Mouse (Mus musculus) thymus, adult 2 months (tissue): ENCODE measurements at regions not wholly inside any gene's neighbourhood (a gene's known extent, or its start where the extent isn't known, plus 50 kb on each side); places are given as distances from the start of the nearest gene placed in this dataset.

Source experiments
- DNase-seq: peaks from one replicate; pipeline ENCODE4 v3.0.0; 2021
- H3K27ac ChIP-seq: fragments of 200-500 bp; 2 replicates; pipeline ENCODE4 v1.5.1; 2012; ENCODE audit warnings: low read length, control low read depth; ENCODE audit not compliant: control insufficient read depth, insufficient read depth
- H3K27me3 ChIP-seq: fragments of 200-500 bp; 2 replicates; pipeline ENCODE4 v1.6.1; 2012; ENCODE audit warnings: mild to moderate bottlenecking, low read length, moderate library complexity, mixed read lengths; ENCODE audit not compliant: control insufficient read depth, insufficient read depth
- H3K36me3 ChIP-seq: fragments of 200-500 bp; 2 replicates; pipeline ENCODE4 v1.6.1; 2012; ENCODE audit warnings: mild to moderate bottlenecking, low read length, moderate library complexity; ENCODE audit not compliant: control insufficient read depth, insufficient read depth
- H3K4me1 ChIP-seq: fragments of 200-500 bp; replicated peaks from 2 replicates; pipeline ENCODE4 v1.6.1; 2012; ENCODE audit warnings: low read length; ENCODE audit not compliant: control insufficient read depth, insufficient read depth
- H3K4me3 ChIP-seq: fragments of 200-500 bp; 2 replicates; pipeline ENCODE4 v1.5.1; 2012; ENCODE audit warnings: mild to moderate bottlenecking, low read length, control low read depth, moderate library complexity; ENCODE audit not compliant: control insufficient read depth, insufficient read depth
- CTCF ChIP-seq: fragments of 200-500 bp; IDR thresholded peaks from 2 replicates; pipeline ENCODE4 v1.5.1; 2012; ENCODE audit warnings: mild to moderate bottlenecking, control low read depth, low read length, moderate library complexity, borderline replicate concordance; ENCODE audit not compliant: control insufficient read depth, poor library complexity, insufficient read depth; ENCODE audit errors: extremely low read depth
- POLR2A ChIP-seq: fragments of 200-500 bp; IDR thresholded peaks from 2 replicates; pipeline ENCODE4 v1.6.1; 2012; ENCODE audit warnings: mild to moderate bottlenecking, low read length, control low read depth, moderate library complexity; ENCODE audit not compliant: control insufficient read depth, poor library complexity, insufficient read depth; ENCODE audit errors: extremely low read depth
- WGBS: fragments of 180-500 bp; shearing (Covaris S2); methylation state at CpG from one replicate; pipeline ENCODE4 v1.1.7; 2018; 5-methylcytosine and 5-hydroxymethylcytosine counted together

- DNase-seq: no peak
- Histone ChIP-seq H3K4me1 (no peaks in the 10 kb centered on the region), H3K36me3 (no peaks in the 10 kb centered on the region), H3K27me3 (no peaks in the 10 kb centered on the region), H3K4me3 (no peak overlapping the region), H3K27ac (no peak overlapping the region)
- no peak for TF ChIP-seq CTCF
- no peak for TF ChIP-seq POLR2A
- 92% methylated on average over 5 of the region's 5 CpGs for WGBS
These were observed 392.4 kb upstream of the Intu start for GRCm38 (mm10) chr3:40138671-40139070.

- DNase-seq: no peak
- WGBS: 85% methylated on average over 5 of the region's 5 CpGs
- no peak overlapping the region for H3K4me3 ChIP-seq
- H3K27me3 ChIP-seq: no peaks in the 10 kb centered on the region
- no peaks in the 10 kb centered on the region for H3K4me1 ChIP-seq
- no peak overlapping the region for H3K27ac ChIP-seq
- no peak for TF ChIP-seq CTCF
- TF ChIP-seq POLR2A: no peak
- no peaks in the 10 kb centered on the region for H3K36me3 ChIP-seq
These were observed 388.9 kb upstream of the Intu start for GRCm38 (mm10) chr3:40142229-40142628.

GRCm38 (mm10) chr3:40158631-40159030, 372.5 kb upstream of the Intu start:
- DNase-seq: no peak
- no peaks in the 10 kb centered on the region for H3K36me3 ChIP-seq
- H3K4me1 ChIP-seq: no peaks in the 10 kb centered on the region
- H3K27me3 ChIP-seq: no peaks in the 10 kb centered on the region
- no peak overlapping the region for H3K4me3 ChIP-seq
- TF ChIP-seq POLR2A: no peak
- no peak for TF ChIP-seq CTCF
- 93% methylated on average over 6 of the region's 6 CpGs for WGBS
- H3K27ac ChIP-seq: no peak overlapping the region

DNA sequence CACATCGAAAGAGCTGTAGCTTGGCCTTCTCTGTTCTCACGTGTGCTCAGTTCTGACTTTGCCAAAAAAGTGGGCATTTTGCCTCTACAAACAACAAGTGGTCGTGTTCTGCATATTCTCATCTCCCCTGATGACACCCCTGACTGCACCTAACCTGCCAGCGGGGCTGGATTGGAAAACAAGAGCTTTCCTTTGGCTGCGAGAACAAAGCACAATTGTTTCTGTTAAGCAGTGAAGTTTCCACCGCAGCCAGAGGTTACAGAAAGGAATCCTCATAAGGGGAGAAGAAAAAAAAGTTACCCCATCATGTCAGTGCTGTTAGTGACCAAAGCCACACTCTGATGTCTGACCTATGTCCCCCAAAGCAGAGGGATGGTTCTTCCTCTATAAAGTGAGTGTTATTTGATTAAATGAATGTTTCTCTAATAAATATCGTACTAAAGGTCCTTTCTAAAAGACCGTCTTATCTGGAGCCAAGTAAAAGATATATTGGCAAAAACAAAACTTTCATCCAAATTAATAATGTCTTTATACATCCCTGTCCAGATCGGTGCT, 371.4 kb upstream of the Intu start:
- DNase-seq: no peak
- Histone ChIP-seq H3K27me3 (no peaks in the 10 kb centered on the region), H3K4me1 (no peaks in the 10 kb centered on the region), H3K36me3 (no peaks in the 10 kb centered on the region), H3K4me3 (no peak overlapping the region), H3K27ac (no peak overlapping the region)
- 85% methylated on average over 9 of the region's 9 CpGs for WGBS
- TF ChIP-seq CTCF (no peak), POLR2A (no peak)

GRCm38 (mm10) chr3:40164181-40164580, 366.9 kb upstream of the Intu start:
- H3K36me3 ChIP-seq: no peaks in the 10 kb centered on the region
- no peak overlapping the region for H3K4me3 ChIP-seq
- TF ChIP-seq POLR2A (no peak), CTCF (no peak)
- no peaks in the 10 kb centered on the region for H3K4me1 ChIP-seq
- WGBS: 86% methylated on average over 1 of the region's 1 CpGs
- no peak overlapping the region for H3K27ac ChIP-seq
- no peaks in the 10 kb centered on the region for H3K27me3 ChIP-seq
- DNase-seq: no peak

GRCm38 (mm10) chr3:40167970-40168626, 363.0 kb upstream of the Intu start:
- DNase-seq: no peak
- Histone ChIP-seq H3K4me3 (no peak overlapping the region), H3K27ac (no peak overlapping the region), H3K27me3 (no peaks in the 10 kb centered on the region), H3K36me3 (no peaks in the 10 kb centered on the region), H3K4me1 (no peaks in the 10 kb centered on the region)
- WGBS: 88% methylated on average over 12 of the region's 12 CpGs
- TF ChIP-seq POLR2A: no peak
- no peak for TF ChIP-seq CTCF
